Mouse (Mus musculus) lung, postnatal 10 days (tissue): ENCODE measurements at regions not wholly inside any gene's neighbourhood (a gene's known extent, or its start where the extent isn't known, plus 50 kb on each side); places are given as distances from the start of the nearest gene placed in this dataset.

Experiments
- DNase-seq: peaks from one replicate; pipeline ENCODE4 v3.0.0; 2021

- DNase-seq = peak; percentile 16
Observed at GRCm38 (mm10) chr11:17464875-17465274, 207.5 kb downstream of the C1d start.

- peak; percentile 13 for DNase-seq
Observed at GRCm38 (mm10) chr11:17468431-17469165, 211.2 kb downstream of the C1d start.

DNA sequence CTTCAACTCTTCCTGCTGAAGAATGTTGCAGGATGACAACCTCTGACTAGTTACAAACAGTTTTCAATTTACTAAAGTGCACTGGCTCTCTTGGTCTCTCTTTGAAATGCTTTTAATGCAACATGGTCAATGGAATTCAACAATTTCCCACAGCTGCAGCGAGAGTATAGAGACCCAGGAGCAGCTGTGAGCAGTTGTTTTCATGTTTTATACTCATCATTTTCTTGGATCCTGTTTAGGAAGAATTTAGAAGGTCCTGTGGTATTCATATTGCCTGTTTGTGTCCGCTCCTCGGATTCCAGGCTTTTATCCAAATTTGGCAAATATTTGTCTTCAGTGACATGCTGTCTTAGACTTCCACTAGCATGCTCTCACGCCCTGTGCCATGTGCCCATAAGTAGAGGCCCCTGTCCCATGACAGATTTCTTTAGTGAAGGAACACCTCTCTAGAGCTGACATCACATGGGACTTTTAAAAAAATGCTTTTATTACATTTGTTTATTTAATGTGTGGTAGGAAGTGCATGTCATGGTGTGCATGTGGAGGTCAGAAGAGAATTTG lies 224.1 kb downstream of the C1d start:
- peak; percentile 30 for DNase-seq

DNA sequence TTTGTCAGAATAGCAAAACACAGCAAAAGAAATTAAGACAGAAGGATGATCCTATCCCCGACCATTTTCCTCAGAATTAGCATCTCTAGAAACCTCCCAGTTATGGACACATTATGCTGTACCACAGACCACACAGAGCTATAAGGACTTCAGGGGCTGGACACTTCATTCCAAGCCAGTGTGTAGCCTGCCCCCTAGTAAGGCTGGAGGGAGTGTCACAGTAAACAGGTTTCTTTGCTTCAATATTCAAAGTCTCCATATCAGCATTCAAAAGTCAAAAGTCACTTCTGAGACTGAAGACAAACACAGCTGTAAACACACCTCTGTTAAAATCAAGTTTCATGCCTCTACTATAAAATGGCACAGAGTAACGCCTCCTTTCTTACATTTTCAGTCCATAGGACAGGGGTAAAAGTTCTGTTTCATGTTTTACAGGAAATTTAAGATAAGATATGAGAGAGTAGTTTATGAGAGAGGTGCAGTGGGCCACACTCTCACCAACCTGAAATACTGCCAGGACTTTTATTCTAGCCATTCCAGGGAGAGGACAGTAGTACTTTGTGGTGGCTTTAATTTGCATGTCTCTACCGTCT lies 226.6 kb downstream of the C1d start:
- no peak for DNase-seq

- no peak for DNase-seq
Observed at GRCm38 (mm10) chr11:17501120-17502043, 244.0 kb downstream of the C1d start.

GRCm38 (mm10) chr11:17502052-17502451 lies 244.7 kb downstream of the C1d start:
- DNase-seq = no peak

GRCm38 (mm10) chr11:17522220-17522919 lies 265.0 kb downstream of the C1d start:
- DNase-seq = peak; percentile 1

DNA sequence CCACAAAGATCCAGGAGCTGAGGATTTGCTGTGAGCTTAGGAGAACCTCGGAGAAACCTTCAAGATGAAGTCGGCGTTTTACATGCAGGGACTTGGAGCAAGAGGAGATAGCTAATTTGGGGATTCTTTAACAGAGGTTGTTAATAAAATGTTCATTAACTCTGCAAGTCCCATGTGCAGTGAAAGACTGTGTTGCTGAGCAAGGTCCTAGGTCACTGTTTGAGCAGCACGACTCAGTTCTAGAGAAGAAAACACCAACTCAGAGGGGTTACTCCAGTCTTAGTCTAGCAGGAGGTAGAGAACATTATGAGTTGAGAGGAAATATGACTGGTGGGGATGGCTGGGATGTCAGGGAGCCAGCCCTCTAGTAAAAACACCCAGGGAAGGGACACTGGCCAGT lies 265.9 kb downstream of the C1d start:
- no peak for DNase-seq

- no peak for DNase-seq
Observed at GRCm38 (mm10) chr11:17524985-17525775, 267.8 kb downstream of the C1d start.

DNA sequence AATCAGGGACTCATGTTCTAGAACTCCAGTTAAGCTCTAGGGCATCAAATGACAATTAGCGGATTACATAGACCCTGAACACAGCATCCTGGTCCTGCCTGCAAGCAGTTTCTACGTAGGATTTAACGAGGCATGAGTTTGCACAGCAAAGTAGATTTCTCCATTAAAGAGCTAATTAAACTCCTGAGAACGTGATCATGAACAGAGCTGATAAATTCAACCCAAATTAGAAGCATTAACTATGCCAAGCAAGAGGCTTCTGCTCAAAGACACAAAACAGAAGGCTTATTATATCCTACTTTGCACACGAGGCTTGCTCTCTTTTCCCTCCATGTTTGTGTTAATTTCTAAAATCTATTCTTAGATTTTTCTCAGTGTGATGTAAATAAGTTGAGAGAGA lies 269.1 kb downstream of the C1d start:
- DNase-seq = no peak

GRCm38 (mm10) chr11:17528609-17529008 lies 271.2 kb downstream of the C1d start:
- peak; percentile 68 for DNase-seq

DNA sequence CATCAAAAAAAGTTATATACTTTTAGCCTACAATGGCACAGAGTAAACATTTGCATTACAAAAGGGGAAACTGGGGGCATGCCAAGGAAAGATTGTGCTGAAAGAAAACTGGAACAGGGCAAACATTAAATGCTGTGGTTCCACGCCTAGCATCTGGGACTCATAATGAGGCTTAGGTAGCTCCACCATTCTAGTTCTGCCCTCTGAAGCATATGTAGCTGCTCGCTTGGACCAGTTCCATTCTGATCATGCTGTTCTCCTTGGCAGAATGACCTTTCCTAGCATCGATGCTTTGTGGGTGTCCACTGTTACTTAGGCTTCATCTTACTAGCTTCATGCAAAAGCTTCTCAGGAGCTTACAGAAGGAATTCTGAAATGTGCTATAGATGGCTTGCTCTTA lies 276.3 kb downstream of the C1d start:
- no peak for DNase-seq

DNA sequence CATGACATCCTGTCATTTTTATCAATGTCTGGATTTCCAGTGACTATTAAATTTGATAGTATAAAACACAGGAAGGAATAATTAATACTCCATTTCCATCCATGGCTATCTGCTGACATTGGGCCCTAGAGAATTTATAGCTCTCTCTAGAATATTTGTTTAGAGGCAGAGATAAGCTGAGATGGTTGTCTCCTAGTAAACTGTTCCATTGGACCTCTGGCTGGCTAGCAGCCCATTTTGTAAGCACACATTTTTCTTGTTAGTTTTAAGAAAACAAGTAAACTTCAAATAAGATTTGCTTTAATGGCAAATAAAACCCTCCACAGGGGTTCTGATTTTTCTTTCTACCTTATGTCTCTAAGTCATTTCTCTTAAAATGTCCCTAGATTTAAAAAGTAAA lies 288.9 kb downstream of the C1d start:
- no peak for DNase-seq

GRCm38 (mm10) chr11:17549148-17549547 lies 291.8 kb downstream of the C1d start:
- no peak for DNase-seq

DNA sequence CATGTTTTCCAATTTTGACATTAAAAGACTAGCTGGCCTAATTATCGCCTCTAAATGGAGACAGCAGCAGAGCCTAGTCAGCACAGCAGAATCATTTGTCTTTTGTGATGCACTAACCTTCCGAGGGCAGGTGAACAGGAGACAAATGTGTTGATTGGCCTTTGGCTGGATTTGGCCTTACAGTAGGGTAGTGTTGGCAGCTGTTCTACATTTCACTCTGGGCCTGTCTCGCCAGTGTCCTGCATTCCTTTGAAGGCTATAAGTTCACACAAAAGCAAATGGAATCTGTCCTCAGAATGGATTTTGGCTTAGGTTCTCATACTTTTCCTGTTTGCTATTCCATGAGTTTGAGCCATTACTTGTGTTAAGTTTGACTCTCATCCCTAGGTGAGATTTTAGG lies 297.9 kb downstream of the C1d start:
- DNase-seq = no peak

GRCm38 (mm10) chr11:17591780-17592487 lies 334.6 kb downstream of the C1d start:
- DNase-seq = no peak

DNA sequence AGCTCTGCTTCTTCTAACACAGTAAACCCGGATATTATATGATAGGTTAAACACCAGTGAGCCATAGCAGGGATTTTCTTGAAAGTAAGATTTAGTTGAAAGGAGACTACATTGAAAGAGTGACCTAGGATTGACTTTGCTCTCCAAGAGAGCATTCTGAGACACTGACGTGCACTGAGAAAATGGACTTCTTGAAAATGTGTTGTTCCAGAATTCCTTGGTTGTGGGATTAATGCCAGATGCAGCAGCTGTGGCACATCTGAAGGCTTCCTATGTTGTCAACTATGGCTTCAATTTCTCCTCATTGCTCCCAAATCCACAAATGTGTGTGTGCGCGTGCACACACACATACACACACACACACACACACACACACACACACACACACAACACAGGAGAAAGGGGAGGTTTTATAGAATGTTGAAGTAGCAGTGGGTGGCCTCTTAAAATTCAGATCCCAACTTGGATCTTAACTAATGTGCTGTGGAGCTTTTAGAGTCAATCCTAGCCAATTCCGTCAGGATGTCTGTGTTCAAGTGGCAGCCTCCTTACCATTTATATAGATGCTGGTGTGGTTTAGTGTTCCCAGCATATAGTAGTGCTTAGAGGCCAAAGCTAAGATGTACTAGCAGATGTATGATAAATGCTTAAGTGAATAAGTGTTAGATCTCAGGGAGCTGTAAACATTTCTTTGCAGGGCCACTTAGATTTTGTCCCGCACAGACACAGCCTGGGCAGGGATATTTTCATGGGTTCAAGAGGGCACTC lies 346.5 kb downstream of the C1d start:
- peak; percentile 69 for DNase-seq

- DNase-seq = no peak
Observed at GRCm38 (mm10) chr11:17620462-17621248, 333.0 kb downstream of the Etaa1 start.

GRCm38 (mm10) chr11:17629541-17630171 lies 324.0 kb downstream of the Etaa1 start:
- DNase-seq = no peak
